Mouse (Mus musculus) induced T-regulatory cell, adult 2 months (primary cell): Measurements from ENCODE around the gene Gimap3.

ENCODE experiments used
- DNase-seq: peaks from one replicate; pipeline ENCODE4 v3.0.0-alpha.2; 2012; ENCODE audit warnings: low read depth

Gene Gimap3

DNA sequence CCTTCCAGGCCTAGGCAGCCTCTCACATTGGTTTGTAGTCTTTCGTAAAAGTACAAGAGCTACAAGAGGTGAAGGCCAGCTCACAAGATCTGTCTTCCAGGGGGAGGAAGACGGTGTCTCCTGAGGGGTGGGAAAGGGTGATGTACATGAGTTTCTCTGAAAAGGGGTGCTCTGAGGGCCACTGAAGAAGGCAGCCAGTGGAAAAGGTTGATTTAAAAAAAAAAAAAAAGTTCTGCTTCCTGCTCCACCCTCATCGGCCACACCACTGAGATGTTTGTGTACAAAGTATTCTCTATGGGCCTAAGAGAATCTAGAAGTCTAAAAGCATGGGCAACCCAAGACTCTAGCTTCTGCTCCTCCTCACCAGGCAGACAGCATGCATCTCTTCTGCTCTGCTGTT, at the start of gene Gimap3:
Gene Gimap3, minus strand, starts transcription at position 156 of the 400 bp plus-strand sequence.
- peak; percentile 82 for DNase-seq

GRCm38 (mm10) chr6:48817815-48818214, 47.2 kb upstream of the Gimap3 start:
- peak; percentile 93 for DNase-seq

- DNase-seq: peak; percentile 38
Measured at GRCm38 (mm10) chr6:48815013-48815412, 44.4 kb upstream of the Gimap3 start.

- no peak for DNase-seq
Measured at GRCm38 (mm10) chr6:48809494-48810219, 39.0 kb upstream of the Gimap3 start.

DNA sequence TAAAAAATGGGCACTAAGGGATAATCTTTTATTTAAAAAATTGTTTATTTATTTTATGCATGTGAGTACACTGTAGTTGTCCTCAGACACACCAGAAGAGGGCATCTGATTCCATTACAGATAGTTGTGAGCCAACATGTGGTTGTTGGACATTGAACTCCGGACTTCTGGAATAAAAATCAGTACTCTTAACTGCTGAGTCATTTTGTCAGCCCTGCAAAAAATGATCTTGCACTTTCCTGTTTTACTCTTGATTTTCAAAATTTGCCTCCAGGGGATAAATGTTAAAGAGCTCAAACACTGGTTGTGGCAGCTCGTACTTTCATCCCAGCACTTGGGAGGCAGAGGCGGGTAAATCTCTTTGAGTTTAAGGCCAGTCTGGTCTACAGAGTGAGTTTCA, 36.1 kb upstream of the Gimap3 start:
- DNase-seq: no peak

- DNase-seq: no peak
Measured at GRCm38 (mm10) chr6:48804346-48804745, 33.7 kb upstream of the Gimap3 start.

GRCm38 (mm10) chr6:48803406-48804051, 32.9 kb upstream of the Gimap3 start:
- DNase-seq: peak; percentile 22

DNA sequence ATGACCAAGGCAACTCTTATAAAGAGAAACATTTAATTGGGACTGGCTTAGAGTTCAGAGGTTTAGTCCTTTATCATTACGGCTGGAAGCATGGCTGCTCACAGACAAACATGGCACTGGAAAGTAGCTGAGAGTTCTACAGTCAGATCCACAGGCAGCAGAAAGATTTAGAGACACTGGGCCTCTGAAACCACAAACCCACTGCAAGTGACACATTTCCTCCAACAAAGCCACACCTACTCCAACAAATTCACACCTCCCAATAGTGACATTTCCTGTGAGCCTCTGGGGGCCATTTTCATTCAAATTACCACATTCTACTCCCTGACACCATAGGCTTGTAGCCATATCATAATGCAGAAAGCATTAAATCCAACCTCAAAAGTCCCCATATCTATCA, 31.2 kb upstream of the Gimap3 start:
- peak; percentile 86 for DNase-seq

DNA sequence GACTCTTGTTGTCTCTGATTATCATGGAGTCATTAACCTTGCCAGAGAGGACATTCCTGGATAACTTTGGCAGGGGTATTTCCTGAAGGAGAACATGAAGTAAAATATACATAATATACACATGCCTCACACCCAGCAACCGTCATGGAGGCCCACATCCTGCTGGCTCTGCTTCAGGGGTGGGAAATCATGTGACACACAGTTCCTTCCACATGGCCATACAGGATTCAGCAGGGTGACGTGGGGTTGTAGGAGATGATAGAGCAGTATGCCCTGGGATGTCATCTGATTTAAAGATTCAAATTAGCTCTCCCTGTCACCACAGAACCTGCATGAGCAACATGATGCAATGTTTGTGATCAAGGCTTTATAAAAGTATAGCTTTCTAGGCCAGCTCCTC, 17.2 kb upstream of the Gimap3 start:
- DNase-seq: no peak

GRCm38 (mm10) chr6:48785601-48786000, 14.9 kb upstream of the Gimap3 start:
- DNase-seq: no peak

- no peak for DNase-seq
Measured at GRCm38 (mm10) chr6:48785189-48785588, 14.5 kb upstream of the Gimap3 start.

DNA sequence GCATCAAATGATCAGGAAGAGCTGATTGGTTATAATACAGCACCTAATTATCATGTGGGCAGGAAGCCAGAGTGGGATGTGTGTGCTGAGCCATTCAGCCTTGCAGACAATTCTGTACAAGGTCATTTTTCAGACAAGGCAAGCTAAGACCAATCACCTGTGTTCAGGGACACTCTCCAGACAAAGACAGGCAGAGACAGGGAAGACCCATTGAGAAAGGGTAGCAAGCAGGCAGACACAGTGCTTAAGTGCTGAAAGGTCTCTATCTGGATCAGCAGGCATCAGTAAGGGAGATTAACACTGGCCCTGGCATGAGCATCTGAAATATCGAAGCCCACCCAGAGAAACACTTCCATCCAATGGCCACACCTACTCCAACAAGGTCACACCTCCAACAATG, 13.8 kb upstream of the Gimap3 start:
- DNase-seq: no peak

DNA sequence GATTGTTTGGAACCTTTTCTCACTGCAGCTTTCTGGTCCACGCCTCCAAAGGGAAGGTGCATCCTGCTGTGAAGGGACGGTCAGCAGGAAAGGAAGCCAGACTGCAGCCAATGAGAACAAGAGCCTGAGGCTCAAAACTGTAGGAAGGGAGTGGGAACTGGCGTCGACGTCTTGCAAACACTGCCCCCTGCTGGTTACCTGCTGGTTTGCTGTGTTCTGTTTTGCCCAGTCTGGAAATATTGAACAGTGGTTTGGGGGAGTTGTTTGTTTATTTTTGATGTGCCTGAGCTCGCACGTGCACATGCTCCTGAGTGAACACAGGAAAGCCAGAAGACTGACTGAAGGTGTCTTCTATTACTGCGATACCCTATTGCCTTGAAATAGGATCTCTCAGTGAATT, 1.4 kb upstream of the Gimap3 start:
- DNase-seq: peak; percentile 94

- DNase-seq: no peak
Measured at GRCm38 (mm10) chr6:48768933-48769332, 1.7 kb downstream of the Gimap3 start.

DNA sequence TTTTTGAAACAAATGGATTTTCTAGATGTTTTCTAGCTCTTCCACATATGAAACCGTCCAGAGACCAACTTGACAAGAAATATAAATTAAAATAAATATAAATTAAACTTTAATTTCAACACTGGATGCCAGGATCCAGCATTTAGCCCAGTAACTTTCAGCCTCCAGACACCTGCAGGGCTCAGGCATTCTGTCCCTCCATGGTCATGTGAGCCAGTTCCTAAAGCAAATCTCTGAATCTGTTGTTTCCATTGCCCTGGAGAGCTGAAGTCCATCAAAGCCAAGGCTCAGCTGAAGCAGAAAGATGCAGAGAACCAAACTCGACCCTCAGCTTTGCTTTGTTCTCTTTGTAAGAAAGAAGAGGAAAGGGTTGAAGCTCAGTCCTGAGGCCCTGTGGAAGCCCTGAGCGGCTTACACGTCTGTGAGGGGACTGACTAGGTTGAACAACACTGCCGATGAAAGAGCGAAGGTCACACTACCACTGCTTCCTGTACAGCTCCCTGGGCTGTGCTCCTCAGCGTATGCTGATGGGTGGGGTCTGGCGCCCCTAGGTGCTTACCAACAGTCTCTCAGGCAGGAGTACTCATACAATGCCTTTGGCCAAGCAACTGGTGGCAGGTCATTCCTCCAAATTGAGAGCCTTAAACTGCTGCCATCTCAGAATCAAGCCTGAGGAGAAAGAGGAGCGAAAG, 2.3 kb downstream of the Gimap3 start:
- peak; percentile 84 for DNase-seq

DNA sequence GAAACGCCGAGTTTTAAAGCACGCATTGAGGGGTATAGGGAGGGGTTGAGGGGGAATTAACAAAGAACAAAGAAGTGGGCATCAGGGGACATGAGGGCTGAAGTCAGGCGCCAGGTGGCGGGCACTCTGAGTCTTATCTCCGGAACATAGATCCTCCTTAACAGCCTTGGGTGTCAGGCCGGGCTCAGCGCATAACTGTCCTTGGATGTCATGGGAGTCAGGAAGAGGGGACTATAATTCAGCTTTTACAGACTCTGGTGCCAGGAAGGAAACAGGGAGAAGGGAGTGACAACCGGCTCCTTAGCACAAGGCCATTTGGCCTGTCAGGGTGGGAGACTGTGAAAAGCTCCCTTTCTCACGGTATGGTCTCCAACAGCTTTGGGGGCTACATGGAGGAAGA, 6.2 kb downstream of the Gimap3 start:
- no peak for DNase-seq

DNA sequence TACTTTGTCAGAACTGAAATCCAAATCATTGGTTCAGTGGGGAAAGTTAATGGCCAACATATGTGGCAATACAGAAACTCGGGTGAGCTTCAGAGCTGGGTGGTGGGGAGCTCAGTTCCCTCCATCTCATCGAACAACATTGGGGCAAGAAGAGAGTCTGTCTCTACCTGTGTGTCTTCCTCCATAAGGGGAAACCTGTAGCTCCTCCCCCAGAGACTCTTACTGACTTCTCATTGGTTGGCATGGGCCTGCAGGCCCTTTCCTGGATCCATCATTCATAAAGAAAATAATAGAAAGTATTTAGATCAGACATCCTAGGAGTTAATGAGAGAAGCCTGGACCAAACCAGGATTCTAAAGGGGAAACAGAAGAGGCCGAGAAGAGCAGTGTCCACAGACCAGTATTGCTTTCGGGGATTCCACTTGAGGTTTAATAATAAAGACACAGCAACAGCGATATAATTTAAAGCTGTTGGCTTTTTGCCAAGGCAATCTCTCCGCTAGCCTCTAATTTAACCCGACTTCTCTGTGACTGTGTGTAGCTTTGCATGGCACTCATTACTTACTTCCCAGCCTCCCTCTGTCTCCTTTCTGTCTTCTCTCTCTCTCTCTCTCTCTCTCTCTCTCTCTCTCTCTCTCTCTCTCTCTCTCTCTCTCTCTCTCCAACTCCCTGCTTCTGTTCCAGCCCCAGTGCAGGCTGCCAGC, 6.9 kb downstream of the Gimap3 start:
- DNase-seq: peak; percentile 45

- DNase-seq: peak; percentile 90
Measured at GRCm38 (mm10) chr6:48747091-48747966, 23.3 kb downstream of the Gimap3 start.

- DNase-seq: peak; percentile 92
Measured at GRCm38 (mm10) chr6:48745959-48746889, 24.4 kb downstream of the Gimap3 start, which contains the start of gene Gimap5. Gene Gimap5 (plus strand): TSS chr6:48746197.

DNA sequence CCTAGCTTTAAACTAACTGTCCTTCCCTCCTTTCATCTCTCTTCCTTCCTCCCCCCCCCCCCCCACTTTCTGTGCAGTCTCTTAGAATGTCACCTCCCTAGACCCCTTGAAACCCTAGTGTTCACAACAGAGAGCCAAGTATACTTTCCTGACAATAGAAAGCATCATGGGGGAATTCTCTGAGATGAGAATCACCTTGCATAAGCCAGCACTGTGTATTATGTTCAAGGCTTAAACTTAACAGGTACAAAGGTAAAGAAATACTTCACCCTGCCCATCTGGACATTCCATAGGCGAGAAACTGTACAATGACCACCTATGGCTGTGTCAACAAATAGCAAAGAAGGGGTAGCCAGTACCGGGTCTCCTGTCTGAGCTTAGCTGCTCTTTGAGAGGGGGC, 25.2 kb downstream of the Gimap3 start:
- no peak for DNase-seq
